Mouse (Mus musculus) intestine, embryonic 16.5 days (tissue): ENCODE results near the gene Mcoln1. TPM values are rescaled to one million over a fixed set of nuclear protein-coding genes. Genes with fewer than 3 reads are reported as not detected.

ENCODE experiments used
- ATAC-seq: fragments of 200-750 bp; cut with Nextera tagmentation; 2 replicates; pipeline ENCODE4 v1.8.0; 2017; ENCODE audit warnings: moderate TSS enrichment, moderate library complexity
- H3K27ac ChIP-seq: fragments of 300-500 bp; sonication (generic); 2 replicates; pipeline ENCODE4 v1.5.1; 2014; ENCODE audit warnings: mild to moderate bottlenecking, low read length
- H3K27me3 ChIP-seq: fragments of 300-500 bp; sonication (generic); replicated peaks from 2 replicates; pipeline ENCODE4 v1.6.1; 2014; ENCODE audit warnings: low read length, control low read depth, mixed read lengths; ENCODE audit not compliant: control insufficient read depth, insufficient read depth
- H3K36me3 ChIP-seq: fragments of 300-500 bp; sonication (generic); 2 replicates; pipeline ENCODE4 v1.6.1; 2014; ENCODE audit warnings: low read length, control low read depth; ENCODE audit not compliant: control insufficient read depth, insufficient read depth
- H3K4me1 ChIP-seq: fragments of 300-500 bp; sonication (generic); 2 replicates; pipeline ENCODE4 v1.6.1; 2014; ENCODE audit warnings: low read length, control low read depth, mixed read lengths; ENCODE audit not compliant: control insufficient read depth, insufficient read depth
- H3K4me2 ChIP-seq: fragments of 300-500 bp; sonication (generic); 2 replicates; pipeline ENCODE4 v1.6.1; 2014; ENCODE audit warnings: low read depth, low read length, control low read depth
- H3K4me3 ChIP-seq: fragments of 300-500 bp; sonication (generic); 2 replicates; pipeline ENCODE4 v1.5.1; 2014; ENCODE audit warnings: mild to moderate bottlenecking, low read length
- H3K9ac ChIP-seq: fragments of 300-500 bp; sonication (generic); 2 replicates; pipeline ENCODE4 v1.6.1; 2014; ENCODE audit warnings: low read depth, low read length
- H3K9me3 ChIP-seq: fragments of 300-500 bp; sonication (generic); 2 replicates; pipeline ENCODE4 v1.6.1; 2016; ENCODE audit warnings: low read length, control low read depth; ENCODE audit not compliant: control insufficient read depth
- WGBS: fragments of 180-500 bp; shearing (Covaris S2); extraction: QIAGEN DNeasy Blood & Tissue Kit; methylation state at CpG from one replicate; pipeline ENCODE4 v1.1.7; 2014; 5-methylcytosine and 5-hydroxymethylcytosine counted together
- polyA plus RNA-seq: library from polyadenylated mRNA; unstranded; fragments of >200 nt; fragmentation: Nextera tagmentation; extraction: Ambion mirVana; gene quantifications from 2 replicates; pipeline ENCODE4 v1.2.1, GENCODE M21; 2015

The Mcoln1 gene
- polyA plus RNA-seq, 1 experiment from 2014 or later = 73.6 TPM

DNA sequence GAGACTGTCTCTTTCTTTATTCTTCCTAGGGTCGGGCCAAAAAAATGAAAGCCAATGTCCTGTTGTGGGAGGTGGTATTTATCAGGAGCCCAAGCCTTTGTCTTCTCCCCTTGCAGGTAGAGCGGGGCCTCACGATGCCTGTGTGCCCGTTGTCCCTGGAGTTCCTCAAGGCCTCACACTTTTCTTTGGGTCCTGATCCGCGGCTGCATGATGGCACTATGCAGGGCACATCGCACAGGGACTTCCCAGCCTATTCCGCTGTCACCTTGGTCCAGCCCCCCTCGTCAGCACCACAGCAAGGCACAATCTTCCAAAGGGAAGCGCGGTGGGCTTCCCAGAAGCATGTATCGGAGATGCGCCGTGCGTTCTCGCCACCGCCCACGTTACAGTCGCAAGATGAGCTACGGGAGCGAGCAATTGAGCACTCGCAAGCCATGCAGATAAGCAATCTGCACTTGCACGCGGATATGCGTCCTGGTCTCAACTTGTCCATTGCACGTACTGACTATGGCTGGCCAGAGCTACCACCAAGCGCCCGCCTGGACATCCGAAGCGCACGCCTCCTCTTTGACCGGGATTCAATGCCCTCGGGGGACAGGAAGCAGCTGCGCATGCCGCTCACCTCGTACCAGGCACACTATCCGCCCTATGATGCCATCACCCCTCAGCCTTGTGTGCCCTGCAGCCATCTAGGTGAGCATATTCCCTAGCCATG lies 24.4 kb upstream of the Mcoln1 start:
- H3K4me2 ChIP-seq = peak overlapping the region; percentile 50
- 24% methylated on average over 37 of the region's 37 CpGs for WGBS
- no peaks in the 10 kb centered on the region for H3K36me3 ChIP-seq
- peak overlapping the region; percentile 31; the same call in 1 of the 2 replicates for H3K9ac ChIP-seq
- H3K9me3 ChIP-seq = no peaks in the 10 kb centered on the region
- 0 out of 2 replicates have a peak, but pooled peaks cover 3% of the 10 kb centered on the region for H3K27me3 ChIP-seq
- H3K27ac ChIP-seq = no peak overlapping the region
- no peak for ATAC-seq
- peak overlapping the region; percentile 34 for H3K4me3 ChIP-seq
- no peaks in the 10 kb centered on the region for H3K4me1 ChIP-seq

DNA sequence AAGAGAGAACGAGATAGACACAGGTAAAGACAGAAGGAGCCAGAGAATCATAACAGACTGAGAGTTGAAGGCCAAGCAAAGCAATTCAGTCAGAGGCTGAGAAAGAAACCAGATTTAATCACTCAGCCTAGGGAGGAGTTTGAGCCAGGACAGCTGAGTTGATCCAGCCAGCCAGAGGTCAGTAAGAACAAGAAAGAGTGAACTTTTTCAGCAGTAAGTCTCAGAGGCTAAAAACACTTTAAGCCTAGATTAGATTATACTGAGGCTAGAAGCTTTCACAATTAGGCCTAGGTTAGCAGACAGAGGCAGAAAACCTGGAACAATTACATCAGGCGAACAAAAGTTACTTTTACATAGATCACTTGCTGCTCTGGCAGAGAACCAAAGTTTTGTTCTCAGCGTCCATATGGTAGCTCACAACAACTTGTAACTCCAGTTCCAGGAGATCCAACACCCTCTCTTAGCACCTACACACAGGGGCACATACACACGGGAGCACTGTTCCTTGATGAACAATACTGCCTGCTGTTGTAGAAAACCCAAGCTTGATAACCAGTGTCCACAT lies 20.0 kb upstream of the Mcoln1 start:
- Histone ChIP-seq H3K36me3 (no peaks in the 10 kb centered on the region), H3K4me1 (no peaks in the 10 kb centered on the region), H3K27ac (no peak overlapping the region), H3K4me3 (no peak overlapping the region), H3K9me3 (no peaks in the 10 kb centered on the region), H3K4me2 (no peak overlapping the region), H3K9ac (no peak overlapping the region), H3K27me3 (0 out of 2 replicates have a peak, but pooled peaks cover 3% of the 10 kb centered on the region)
- 58% methylated on average over 4 of the region's 4 CpGs for WGBS
- ATAC-seq = 0 out of 2 replicates have a peak, but pooled peaks have one; percentile 37

DNA sequence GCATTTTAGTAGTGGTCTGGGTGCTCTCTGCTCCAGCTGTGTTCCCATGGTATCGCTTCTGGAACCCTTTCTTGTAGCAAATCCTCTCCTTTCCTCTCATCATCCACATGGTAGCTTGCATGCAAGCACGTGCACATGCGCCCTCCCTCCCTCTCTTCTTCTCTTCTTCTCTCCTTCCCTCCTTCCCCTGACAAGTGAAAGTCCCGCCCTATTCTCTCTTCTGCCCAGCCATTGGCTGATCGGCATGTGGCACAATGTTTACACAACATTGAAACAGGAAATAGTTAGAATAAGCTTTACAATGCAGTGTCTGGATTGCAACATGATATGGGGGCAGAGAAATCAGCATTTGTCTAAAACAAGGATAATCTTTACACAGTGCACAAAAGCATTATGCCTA lies 18.7 kb upstream of the Mcoln1 start:
- no peak overlapping the region for H3K27ac ChIP-seq
- WGBS = 59% methylated on average over 5 of the region's 5 CpGs
- no peaks in the 10 kb centered on the region for H3K9me3 ChIP-seq
- H3K36me3 ChIP-seq = no peaks in the 10 kb centered on the region
- H3K4me1 ChIP-seq = no peaks in the 10 kb centered on the region
- 0 out of 2 replicates have a peak, but pooled peaks cover 3% of the 10 kb centered on the region for H3K27me3 ChIP-seq
- 0 out of 2 replicates have a peak, but pooled peaks have one; percentile 14 for ATAC-seq
- H3K9ac ChIP-seq = no peak overlapping the region
- no peak overlapping the region for H3K4me2 ChIP-seq
- H3K4me3 ChIP-seq = no peak overlapping the region

DNA sequence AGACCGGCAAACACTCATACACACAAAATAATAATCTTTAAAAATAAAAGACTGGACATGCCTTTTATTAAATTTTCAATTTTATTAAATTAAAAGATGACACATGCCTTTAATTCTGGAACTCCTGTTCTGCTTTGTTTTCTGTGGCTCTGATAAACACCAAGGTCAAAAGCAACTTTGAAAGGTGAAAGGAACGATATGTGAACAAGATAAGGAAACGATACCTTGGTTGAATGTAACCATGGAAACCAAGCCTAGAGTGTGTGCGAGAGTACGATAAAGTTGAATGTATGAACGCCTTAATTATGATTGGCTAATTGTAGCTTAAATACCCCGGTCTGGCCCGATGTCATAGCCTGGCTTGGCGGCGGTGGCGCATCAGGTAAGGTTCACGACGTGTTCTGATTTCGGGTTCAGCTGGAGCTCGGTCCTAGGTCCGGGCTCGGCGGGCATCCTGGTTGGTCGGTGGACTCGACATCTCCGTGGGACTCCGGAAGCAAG lies 18.0 kb upstream of the Mcoln1 start:
- Histone ChIP-seq H3K27me3 (no peaks in the 10 kb centered on the region), H3K4me1 (no peaks in the 10 kb centered on the region), H3K4me3 (no peak overlapping the region), H3K4me2 (no peak overlapping the region), H3K27ac (no peak overlapping the region), H3K9me3 (no peaks in the 10 kb centered on the region), H3K9ac (no peak overlapping the region), H3K36me3 (no peaks in the 10 kb centered on the region)
- WGBS = 83% methylated on average over 22 of the region's 22 CpGs
- ATAC-seq = no peak

DNA sequence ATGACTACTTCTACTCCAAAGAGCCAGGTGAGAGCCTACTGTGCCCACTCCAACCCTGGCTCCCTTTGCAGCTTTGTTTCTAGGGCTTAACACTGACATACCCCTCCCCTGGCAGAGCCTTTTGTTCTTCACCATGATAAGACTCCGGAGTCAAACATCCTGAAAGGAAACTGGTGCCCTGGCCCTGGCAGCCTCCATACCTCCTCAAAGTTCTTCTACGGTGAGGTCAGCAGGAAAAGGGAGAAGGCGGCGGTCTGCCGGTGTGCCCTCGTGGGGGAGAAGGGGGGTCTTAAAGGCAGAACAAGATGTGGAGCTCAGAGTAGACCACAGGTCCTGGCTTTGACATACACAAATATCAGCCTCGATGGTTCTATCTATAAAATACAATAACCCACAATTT lies 16.7 kb upstream of the Mcoln1 start:
- WGBS = 76% methylated on average over 7 of the region's 7 CpGs
- H3K9ac ChIP-seq = no peak overlapping the region
- ATAC-seq = no peak

DNA sequence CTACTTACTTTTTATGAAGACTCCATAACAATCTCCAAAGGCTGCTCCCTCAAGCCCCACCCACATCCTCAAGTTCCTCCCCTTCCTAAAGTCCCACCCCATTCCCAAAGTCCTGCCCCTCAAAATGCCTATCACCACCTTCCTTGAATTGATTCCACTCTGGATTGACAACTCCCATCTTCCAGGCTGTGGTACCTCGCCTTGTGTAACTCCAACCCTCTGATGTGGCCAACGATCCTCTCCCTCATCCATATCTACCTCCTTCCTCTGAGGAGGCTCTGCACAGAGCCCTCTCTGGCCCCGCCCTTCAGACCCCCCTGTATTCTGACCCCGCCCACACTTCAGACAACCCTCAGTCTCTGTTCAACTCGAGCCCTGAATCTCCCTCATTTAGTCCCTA lies 15.1 kb upstream of the Mcoln1 start:
- H3K27ac ChIP-seq = no peak overlapping the region
- H3K9me3 ChIP-seq = no peaks in the 10 kb centered on the region
- H3K4me2 ChIP-seq = no peak overlapping the region
- no peaks in the 10 kb centered on the region for H3K4me1 ChIP-seq
- H3K36me3 ChIP-seq = no peaks in the 10 kb centered on the region
- no peak overlapping the region for H3K9ac ChIP-seq
- H3K27me3 ChIP-seq = no peaks in the 10 kb centered on the region
- whole genome bisulfite sequencing = 20% methylated on average over 5 of the region's 5 CpGs
- H3K4me3 ChIP-seq = no peak overlapping the region
- ATAC-seq = no peak

More for the DNA sequence above, 16.7 kb upstream of the Mcoln1 start:
- Histone ChIP-seq H3K9me3 (no peaks in the 10 kb centered on the region), H3K4me3 (no peak overlapping the region), H3K4me1 (no peaks in the 10 kb centered on the region), H3K27ac (no peak overlapping the region), H3K27me3 (no peaks in the 10 kb centered on the region), H3K36me3 (no peaks in the 10 kb centered on the region), H3K4me2 (no peak overlapping the region)

DNA sequence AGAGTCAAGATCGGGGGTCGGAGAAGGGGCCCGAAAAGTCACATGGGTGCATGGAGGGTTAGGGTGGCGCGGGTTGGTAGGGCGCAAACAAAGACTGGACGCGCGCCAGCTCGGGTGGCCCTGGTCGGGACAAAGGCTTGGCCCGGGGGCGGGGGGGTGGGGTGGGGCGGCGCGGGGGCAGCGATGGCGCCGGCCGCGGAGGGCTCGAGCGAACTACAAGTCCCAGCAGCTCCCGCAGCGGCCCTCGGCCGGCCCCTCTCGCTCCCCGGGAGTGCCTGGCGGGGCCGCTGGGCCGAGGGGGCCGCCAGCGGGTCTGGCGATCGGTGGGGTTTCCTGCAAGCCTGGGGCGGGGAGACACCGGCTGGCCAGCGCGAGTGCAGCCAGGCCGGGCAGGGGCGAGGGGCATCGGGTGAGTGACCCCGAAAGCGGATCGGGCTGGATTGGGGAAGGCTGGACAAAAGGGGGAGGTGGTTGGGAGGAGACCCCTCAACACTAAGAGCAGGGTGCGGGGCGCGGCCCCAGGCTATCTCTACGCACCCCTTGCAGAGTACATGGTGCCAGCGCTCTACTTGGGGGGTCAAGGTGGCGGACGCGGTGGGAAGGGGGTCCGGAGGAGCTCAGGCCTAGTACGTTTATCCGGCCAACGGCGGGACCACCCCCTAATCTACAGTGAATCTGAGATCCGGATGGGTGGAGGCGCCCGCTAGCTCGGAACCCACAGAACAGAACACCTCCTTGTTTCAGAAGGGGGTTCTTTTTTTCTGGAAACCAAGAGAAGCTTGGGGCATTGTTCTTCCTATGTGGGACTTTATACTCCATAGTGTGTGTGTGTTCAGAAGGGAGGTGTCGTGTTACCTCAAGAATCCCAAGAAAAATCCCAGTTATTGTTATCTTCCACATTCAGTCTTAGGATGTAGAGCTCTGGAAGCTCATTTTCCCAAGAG lies 7.1 kb upstream of the Mcoln1 start, which contains the start of gene Zfp358:
Zfp358 (plus strand) TSS at position 238 of the 944 bp plus-strand sequence.
- H3K36me3 ChIP-seq = peaks cover 13% of the 10 kb centered on the region
- H3K4me3 ChIP-seq = peak within 1 kb of the TSS; percentile 83
- H3K27me3 ChIP-seq = no peaks in the 10 kb centered on the region
- H3K4me2 ChIP-seq = peak within 1 kb of the TSS; percentile 65
- peak; percentile 94 for ATAC-seq
- H3K27ac ChIP-seq = peak within 1 kb of the TSS; percentile 73
- H3K4me1 ChIP-seq = peaks cover 5% of the 10 kb centered on the region
- H3K9me3 ChIP-seq = no peaks in the 10 kb centered on the region
- WGBS = 2% methylated on average over 62 of the region's 64 CpGs
- peak within 1 kb of the TSS; percentile 99 for H3K9ac ChIP-seq

DNA sequence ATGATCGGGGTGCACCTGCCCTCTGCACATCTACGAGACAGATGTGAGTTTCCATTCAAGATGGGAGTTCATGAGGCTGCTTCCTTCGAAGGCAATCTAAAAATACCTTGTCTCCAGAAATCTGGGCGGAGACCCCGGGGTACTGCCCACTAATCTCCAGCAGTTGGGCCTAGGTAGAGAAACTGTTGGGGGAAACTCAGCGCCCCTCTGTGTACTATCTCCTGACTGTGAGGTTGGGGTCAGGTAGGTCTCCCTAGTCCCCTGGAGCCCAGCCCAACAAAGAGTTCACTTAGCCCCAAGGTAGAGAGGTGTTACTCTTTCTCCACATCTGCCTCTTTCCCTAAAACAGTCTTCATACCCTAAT lies 6.4 kb upstream of the Mcoln1 start:
- peak; percentile 6; the same call in 1 of the 2 replicates for ATAC-seq
- peak overlapping the region; percentile 73; the same call in 1 of the 2 replicates for H3K27ac ChIP-seq
- peaks cover 5% of the 10 kb centered on the region for H3K4me1 ChIP-seq
- H3K36me3 ChIP-seq = peaks cover 13% of the 10 kb centered on the region
- H3K4me2 ChIP-seq = peak overlapping the region; percentile 65
- WGBS = 25% methylated on average over 6 of the region's 6 CpGs
- H3K9ac ChIP-seq = peak overlapping the region; percentile 99
- no peaks in the 10 kb centered on the region for H3K9me3 ChIP-seq
- H3K27me3 ChIP-seq = no peaks in the 10 kb centered on the region
- peak overlapping the region; percentile 83 for H3K4me3 ChIP-seq
